15 mouse cellular contexts compared by ENCODE assay signal in genomic region chr13:38605353-38605752, GRCm38 (mm10).
"Had no signal": no experiment of that assay in that cellular context is flagged by ENCODE, and none has a peak within 500 bp of the region (broad histone marks: within the 10 kb centered on the region; RNA-seq: fewer than 3 reads in every experiment).

No protein-coding gene starts in this region.

- H3K4me3 ChIP-seq: left cerebral cortex, adult 2 months; limb, embryonic 10.5 days; liver, embryonic 12.5 days; lung, embryonic 15.5 days; midbrain, embryonic 12.5 days; neural tube, embryonic 13.5 days had no signal

- H3K27me3 ChIP-seq: liver, embryonic 12.5 days; lung, embryonic 15.5 days; megakaryocyte, embryonic 14.5 days; midbrain, embryonic 12.5 days; neural tube, embryonic 13.5 days had no signal

- H3K4me1 ChIP-seq: megakaryocyte, embryonic 14.5 days; midbrain, embryonic 12.5 days; neural tube, embryonic 13.5 days had no signal

- H3K9me3 ChIP-seq: limb, embryonic 10.5 days; liver, embryonic 12.5 days; lung, embryonic 15.5 days; megakaryocyte, embryonic 14.5 days; midbrain, embryonic 12.5 days; neural tube, embryonic 13.5 days had no signal

- ATAC-seq: liver, embryonic 12.5 days; midbrain, embryonic 16.5 days had no signal

- H3K27ac ChIP-seq: left cerebral cortex, adult 2 months; limb, embryonic 10.5 days; liver, embryonic 12.5 days; lung, embryonic 15.5 days; macrophage; midbrain, embryonic 12.5 days; neural tube, embryonic 13.5 days; stomach, postnatal 0 days had no signal

- DNase-seq: kidney, adult 9 months; kidney, postnatal 25 days; lung, postnatal 14 days; right cerebral cortex, postnatal 14 days; thymus, postnatal 4 days had no signal

- H3K4me2 ChIP-seq: liver, embryonic 12.5 days; lung, embryonic 15.5 days; midbrain, embryonic 12.5 days; neural tube, embryonic 13.5 days had no signal

- H3K9ac ChIP-seq: liver, embryonic 12.5 days; lung, embryonic 15.5 days; midbrain, embryonic 12.5 days; neural tube, embryonic 13.5 days had no signal
